Mouse (Mus musculus): ENCODE measurements around the gene Rtn3. TPM values are rescaled to one million over a fixed set of nuclear protein-coding genes. Genes with fewer than 3 reads are reported as not detected.
A peak's percentile ranks its signal among the peaks of the same experiment; 100 is the strongest.

The Rtn3 gene
- polyA plus RNA-seq, 1 experiment from 2014 or later: 139 TPM

GRCm38 (mm10) chr19:7382248-7382902, 100.7 kb downstream of the Rtn3 start:
- peaks cover 8% of the 10 kb centered on the region for H3K36me3 ChIP-seq (ENCODE audit: control insufficient read depth, insufficient read depth)
- H3K9me3 ChIP-seq (replicated peaks; ENCODE audit: control insufficient read depth, low read length): peaks cover 5% of the 10 kb centered on the region
- H3K4me2 ChIP-seq (ENCODE audit: low read depth, low read length): peak overlapping the region; percentile 77
- WGBS: 0% methylated on average over 59 of the region's 60 CpGs
- peaks cover 19% of the 10 kb centered on the region for H3K4me1 ChIP-seq (ENCODE audit: control insufficient read depth, insufficient read depth, low read length)
- ATAC-seq (replicated peaks; ENCODE audit: extremely low read depth, insufficient read depth, low FRiP score): peak; percentile 68
- H3K4me3 ChIP-seq (ENCODE audit: low read length): peak overlapping the region; percentile 86
- peak overlapping the region; percentile 93 for H3K27ac ChIP-seq (ENCODE audit: low read length)
- no peaks in the 10 kb centered on the region for H3K27me3 ChIP-seq (ENCODE audit: control insufficient read depth, insufficient read depth, low read length)
- peak overlapping the region; percentile 93 for H3K9ac ChIP-seq (ENCODE audit: low read length)

GRCm38 (mm10) chr19:7381906-7382247, 101.2 kb downstream of the Rtn3 start:
- Histone ChIP-seq H3K4me1 (ENCODE audit: control insufficient read depth, insufficient read depth, low read length) (peaks cover 19% of the 10 kb centered on the region), H3K9ac (ENCODE audit: low read length) (peak overlapping the region; percentile 93)

GRCm38 (mm10) chr19:7377639-7378038, 105.4 kb downstream of the Rtn3 start:
- H3K9me3 ChIP-seq (replicated peaks; ENCODE audit: control insufficient read depth, low read length): no peaks in the 10 kb centered on the region
- H3K27me3 ChIP-seq (ENCODE audit: control insufficient read depth, insufficient read depth, low read length): no peaks in the 10 kb centered on the region
- H3K36me3 ChIP-seq (ENCODE audit: control insufficient read depth, insufficient read depth): peaks cover 21% of the 10 kb centered on the region
- H3K4me1 ChIP-seq (ENCODE audit: control insufficient read depth, insufficient read depth, low read length): peaks cover 14% of the 10 kb centered on the region
- H3K9ac ChIP-seq (ENCODE audit: low read length): no peak overlapping the region
- H3K4me2 ChIP-seq (ENCODE audit: low read depth, low read length): no peak overlapping the region
- no peak for ATAC-seq (replicated peaks; ENCODE audit: extremely low read depth, insufficient read depth, low FRiP score)
- no peak overlapping the region for H3K27ac ChIP-seq (ENCODE audit: low read length)
- no peak overlapping the region for H3K4me3 ChIP-seq (ENCODE audit: low read length)
- WGBS: 53% methylated on average over 2 of the region's 2 CpGs

More at GRCm38 (mm10) chr19:7381906-7382247, 101.2 kb downstream of the Rtn3 start:
- peak overlapping the region; percentile 77 for H3K4me2 ChIP-seq (ENCODE audit: low read depth, low read length)
- WGBS: 5% methylated on average over 8 of the region's 8 CpGs
- H3K9me3 ChIP-seq (replicated peaks; ENCODE audit: control insufficient read depth, low read length): peaks cover 5% of the 10 kb centered on the region
- peaks cover 8% of the 10 kb centered on the region for H3K36me3 ChIP-seq (ENCODE audit: control insufficient read depth, insufficient read depth)
- ATAC-seq (replicated peaks; ENCODE audit: extremely low read depth, insufficient read depth, low FRiP score): no peak
- peak overlapping the region; percentile 86 for H3K4me3 ChIP-seq (ENCODE audit: low read length)
- H3K27me3 ChIP-seq (ENCODE audit: control insufficient read depth, insufficient read depth, low read length): no peaks in the 10 kb centered on the region
- peak overlapping the region; percentile 93 for H3K27ac ChIP-seq (ENCODE audit: low read length)

Small RNA genes lying within 50 kb of the gene (microRNA-seq; reads per million reads assigned to microRNA genes)
- 0.59 reads per million for gene Mir6991

Other genes starting within 250 kb of the Rtn3 start
- 59.3 and 61.1 TPM in 2 replicates for gene Naa40, start 242.1 kb downstream of the Rtn3 start, polyA plus RNA-seq (2015; fragmentation: Nextera tagmentation; extraction: Ambion mirVana)
- 11.9 and 18.0 TPM in 2 replicates for gene Rcor2, start 216.0 kb downstream of the Rtn3 start, polyA plus RNA-seq (2015; fragmentation: Nextera tagmentation; extraction: Ambion mirVana)
- 32.4 and 33.0 TPM in 2 replicates for gene Mark2, start 141.4 kb downstream of the Rtn3 start, polyA plus RNA-seq (2015; fragmentation: Nextera tagmentation; extraction: Ambion mirVana)
- gene Spindoc, start 100.3 kb downstream of the Rtn3 start, polyA plus RNA-seq (2015; fragmentation: Nextera tagmentation; extraction: Ambion mirVana): 15.0 and 19.0 TPM in 2 replicates
- gene 2700081O15Rik, start 65.7 kb downstream of the Rtn3 start, polyA plus RNA-seq (2015; fragmentation: Nextera tagmentation; extraction: Ambion mirVana): 3.1 and 3.4 TPM in 2 replicates
- gene Atl3, start 10.8 kb upstream of the Rtn3 start, polyA plus RNA-seq (2015; fragmentation: Nextera tagmentation; extraction: Ambion mirVana): 9.2 and 10.3 TPM in 2 replicates
- 51.4 and 53.0 TPM in 2 replicates for gene Pla2g16, start 74.2 kb upstream of the Rtn3 start, polyA plus RNA-seq (2015; fragmentation: Nextera tagmentation; extraction: Ambion mirVana)
- 0.20 and 0.21 TPM in 2 replicates for gene Lgals12, start 123.9 kb upstream of the Rtn3 start, polyA plus RNA-seq (2015; fragmentation: Nextera tagmentation; extraction: Ambion mirVana)
- gene Hrasls5, start 129.3 kb upstream of the Rtn3 start, polyA plus RNA-seq (2015; fragmentation: Nextera tagmentation; extraction: Ambion mirVana): not detected in 2 replicates
- gene Slc22a19, start 228.0 kb upstream of the Rtn3 start, polyA plus RNA-seq (2015; fragmentation: Nextera tagmentation; extraction: Ambion mirVana): 0.11 TPM in 1 of 2 replicates, not detected in the other

Measured in heart, embryonic 16.5 days (tissue).